In the genomic region with DNA sequence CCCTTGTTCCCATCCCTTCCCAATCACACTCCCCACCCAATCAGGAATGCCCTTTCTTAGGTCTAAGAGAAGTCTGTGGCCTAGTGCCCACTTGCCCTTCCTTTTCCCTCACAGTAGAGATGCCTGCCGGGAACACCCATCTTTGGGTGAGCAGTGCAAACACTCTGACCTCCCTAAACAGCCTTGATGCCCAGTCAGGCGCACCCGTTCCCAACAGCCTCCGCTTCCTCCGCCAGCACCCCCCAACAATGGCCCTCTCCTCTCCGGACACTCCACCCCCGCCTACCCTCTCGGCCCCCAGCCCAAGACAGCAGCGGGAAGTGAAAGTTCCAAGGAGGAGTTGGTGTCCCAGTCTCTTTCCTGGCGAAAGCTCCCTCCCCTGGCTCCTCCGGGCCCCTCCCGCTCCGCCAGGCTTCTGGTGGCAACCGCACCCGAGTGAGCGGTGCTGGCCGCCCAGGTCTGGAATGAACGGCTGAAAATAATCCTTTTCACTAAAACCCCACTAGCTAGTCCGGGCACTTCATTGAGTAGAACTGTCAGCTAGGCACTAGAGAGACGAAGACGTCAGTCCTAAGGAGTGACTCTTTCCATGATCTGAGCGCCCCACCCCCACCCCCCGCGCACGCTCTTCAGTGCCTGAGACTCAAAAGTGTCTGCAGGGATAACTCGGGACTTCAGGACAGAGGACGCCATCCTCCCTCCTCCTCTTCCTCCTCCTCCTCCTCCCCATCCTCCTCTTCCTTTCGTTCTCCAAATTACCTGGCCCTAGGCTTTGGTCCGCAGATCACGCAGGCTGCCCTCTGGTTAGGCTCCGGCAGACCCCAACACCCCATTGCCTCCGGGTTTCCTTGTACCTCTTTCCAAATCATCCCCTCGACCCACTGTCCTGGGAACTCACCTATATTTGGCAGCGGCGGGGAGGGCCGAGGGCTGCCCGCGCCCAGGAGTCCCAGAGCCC, we compare ENCODE assay signal across 8 mouse cellular contexts. TPM values are rescaled to one million over a fixed set of nuclear protein-coding genes. Genes with fewer than 3 reads are reported as not detected.
DNase-seq lines count a peak whose midpoint lies in the region; ATAC-seq and TF ChIP-seq lines count a peak whose summit lies in the region.

No protein-coding gene starts in this region.

- no peaks in the 10 kb centered on the region for H3K9me3 ChIP-seq in hindbrain, postnatal 0 days (ENCODE audit: low read length)
- H3K9me3 ChIP-seq in liver, embryonic 15.5 days (replicated peaks), result no peaks in the 10 kb centered on the region
- no peaks in the 10 kb centered on the region for H3K9me3 ChIP-seq in neural tube, embryonic 14.5 days (ENCODE audit: control insufficient read depth, low read length)

- no peak overlapping the region for H3K27ac ChIP-seq in spleen, adult 2 months (ENCODE audit: insufficient read depth, low read length)
- H3K27ac ChIP-seq in hindbrain, postnatal 0 days, result peak overlapping the region; percentile 86
- no peak overlapping the region for H3K27ac ChIP-seq in liver, embryonic 15.5 days (replicated peaks)
- peak overlapping the region; percentile 78 for H3K27ac ChIP-seq in neural tube, embryonic 14.5 days (ENCODE audit: low read depth, low read length)

- DNase-seq in spleen, adult 2 months (ENCODE audit: low read depth in 1 of 2, low spot score in 2 of 2), result no peak
- DNase-seq in spleen, adult 12 weeks (ENCODE audit: low spot score), result no peak
- DNase-seq in gastrocnemius, postnatal 10 days, result peak; percentile 52
- DNase-seq in hindbrain, postnatal 0 days (ENCODE audit: low spot score), result peak; percentile 36
- no peak for DNase-seq in layer of hippocampus, adult 18-20 months (ENCODE audit: low spot score in 2 of 2)

- H3K4me1 ChIP-seq in spleen, adult 2 months (ENCODE audit: control insufficient read depth, insufficient read depth, insufficient read length), result peaks cover 6% of the 10 kb centered on the region
- 0 out of 2 replicates have a peak, but pooled peaks cover 7% of the 10 kb centered on the region for H3K4me1 ChIP-seq in hindbrain, postnatal 0 days (ENCODE audit: insufficient read depth, low read length)
- peaks cover 22% of the 10 kb centered on the region for H3K4me1 ChIP-seq in liver, embryonic 15.5 days (replicated peaks)
- peaks cover 12% of the 10 kb centered on the region for H3K4me1 ChIP-seq in neural tube, embryonic 14.5 days (ENCODE audit: control insufficient read depth, insufficient read depth, low read length)

- 10% methylated on average over 38 of the region's 38 CpGs for WGBS in spleen, adult 2 months
- under 1% methylated on average over 38 of the region's 38 CpGs for WGBS in hindbrain, postnatal 0 days
- WGBS in liver, embryonic 15.5 days (ENCODE audit: insufficient replicate concordance), result 3% methylated on average over 38 of the region's 38 CpGs
- under 1% methylated on average over 38 of the region's 38 CpGs for WGBS in neural tube, embryonic 14.5 days

- H3K27me3 ChIP-seq in spleen, adult 2 months (ENCODE audit: control insufficient read depth, insufficient read depth, low read length), result no peaks in the 10 kb centered on the region; the same call in 1 of the 2 replicates
- no peaks in the 10 kb centered on the region for H3K27me3 ChIP-seq in hindbrain, postnatal 0 days (ENCODE audit: insufficient read depth, low read length)
- peaks cover 73% of the 10 kb centered on the region for H3K27me3 ChIP-seq in liver, embryonic 15.5 days
- no peaks in the 10 kb centered on the region for H3K27me3 ChIP-seq in neural tube, embryonic 14.5 days (ENCODE audit: control insufficient read depth, insufficient read depth, low read length)

- H3K4me2 ChIP-seq in hindbrain, postnatal 0 days (ENCODE audit: low read depth, low read length), result peak overlapping the region; percentile 96
- H3K4me2 ChIP-seq in liver, embryonic 15.5 days, result peak overlapping the region; percentile 82
- H3K4me2 ChIP-seq in neural tube, embryonic 14.5 days (ENCODE audit: low read depth, low read length), result peak overlapping the region; percentile 98

- peak overlapping the region; percentile 74 for H3K9ac ChIP-seq in hindbrain, postnatal 0 days (replicated peaks; ENCODE audit: low read length)
- H3K9ac ChIP-seq in liver, embryonic 15.5 days, result peak overlapping the region; percentile 37
- H3K9ac ChIP-seq in neural tube, embryonic 14.5 days (replicated peaks; ENCODE audit: low read depth, low read length), result peak overlapping the region; percentile 67

- TF ChIP-seq CTCF in spleen, adult 2 months (IDR thresholded peaks at IDR 0.05; ENCODE audit: extremely low read depth, insufficient read depth, insufficient read length, insufficient replicate concordance), result no peak
- TF ChIP-seq CTCF in hindbrain, postnatal 0 days (IDR thresholded peaks at IDR 0.05; ENCODE audit: low read depth), result no peak

- no peaks in the 10 kb centered on the region for H3K36me3 ChIP-seq in spleen, adult 2 months (ENCODE audit: control insufficient read depth, insufficient read depth, low read length)
- H3K36me3 ChIP-seq in hindbrain, postnatal 0 days (ENCODE audit: insufficient read depth, low read length), result 0 out of 2 replicates have a peak, but pooled peaks cover 4% of the 10 kb centered on the region
- no peaks in the 10 kb centered on the region for H3K36me3 ChIP-seq in liver, embryonic 15.5 days (replicated peaks)
- H3K36me3 ChIP-seq in neural tube, embryonic 14.5 days (ENCODE audit: control insufficient read depth, insufficient read depth, low read length), result no peaks in the 10 kb centered on the region

- peak overlapping the region; percentile 71 for H3K4me3 ChIP-seq in spleen, adult 2 months (ENCODE audit: extremely low read depth, insufficient read depth, insufficient read length)
- peak overlapping the region; percentile 69 for H3K4me3 ChIP-seq in hindbrain, postnatal 0 days (ENCODE audit: low read length)
- peak overlapping the region; percentile 58 for H3K4me3 ChIP-seq in liver, embryonic 15.5 days (replicated peaks)
- H3K4me3 ChIP-seq in neural tube, embryonic 14.5 days (ENCODE audit: low read depth, low read length), result peak overlapping the region; percentile 54

- 0 out of 2 replicates have a peak, but pooled peaks have one; percentile 13 for ATAC-seq in cerebellum, adult (ENCODE audit: insufficient number of reproducible peaks, low FRiP score, low TSS enrichment)
- ATAC-seq in hindbrain, postnatal 0 days, result peak; percentile 45
- ATAC-seq in liver, embryonic 15.5 days (ENCODE audit: insufficient read depth), result no peak
- peak; percentile 53 for ATAC-seq in neural tube, embryonic 14.5 days (ENCODE audit: low read depth)

- TF ChIP-seq POLR2A in spleen, adult 2 months (IDR thresholded peaks at IDR 0.05; ENCODE audit: low read depth, low read length), result no peak

RNA-seq across cellular contexts. Expression of gene Adam15, which starts 0.6 kb away (rescaled TPM):
- 49.6 and 62.0 TPM in 2 replicates for polyA plus RNA-seq in spleen, adult 2 months (2012; rRNA removed)
- total RNA-seq in gastrocnemius, postnatal 10 days (2021), result 10 to 100 TPM; 32.6 to 48.1 TPM
- total RNA-seq in hindbrain, postnatal 0 days (2014; rRNA removed), result 94.4 and 107 TPM in 2 replicates
- 67.6 and 73.2 TPM in 2 replicates for polyA plus RNA-seq in hindbrain, postnatal 0 days (2015; fragmentation: Nextera tagmentation; extraction: Ambion mirVana)
- 8.8 and 12.7 TPM in 2 replicates for polyA plus RNA-seq in liver, embryonic 15.5 days (2015; fragmentation: Nextera tagmentation; extraction: Ambion mirVana)
- polyA plus RNA-seq in neural tube, embryonic 14.5 days (2014; fragmentation: Nextera tagmentation; extraction: Ambion mirVana), result 37.6 and 48.3 TPM in 2 replicates
- total RNA-seq in layer of hippocampus, adult 18-20 months (2021), result 100 to 1,000 TPM; 120 to 126 TPM

RNA-seq across cellular contexts. Expression of gene Efna4, which starts 11.4 kb away (rescaled TPM):
- polyA plus RNA-seq in spleen, adult 2 months (2012; rRNA removed), result 0.62 and 1.5 TPM in 2 replicates
- 1 to 10 TPM in 1 of 2 experiments, under 1 TPM in 1; 0.82 to 1.9 TPM for total RNA-seq in gastrocnemius, postnatal 10 days (2021)
- 7.6 and 9.6 TPM in 2 replicates for total RNA-seq in hindbrain, postnatal 0 days (2014; rRNA removed)
- polyA plus RNA-seq in hindbrain, postnatal 0 days (2015; fragmentation: Nextera tagmentation; extraction: Ambion mirVana), result 3.5 and 4.2 TPM in 2 replicates
- 0.24 and 0.48 TPM in 2 replicates for polyA plus RNA-seq in liver, embryonic 15.5 days (2015; fragmentation: Nextera tagmentation; extraction: Ambion mirVana)
- 4.3 and 6.1 TPM in 2 replicates for polyA plus RNA-seq in neural tube, embryonic 14.5 days (2014; fragmentation: Nextera tagmentation; extraction: Ambion mirVana)
- total RNA-seq in layer of hippocampus, adult 18-20 months (2021), result under 1 TPM; 0.53 to 0.77 TPM

RNA-seq across cellular contexts. Expression of gene Dcst2, which starts 12.6 kb away (rescaled TPM):
- 0.15 and 0.43 TPM in 2 replicates for polyA plus RNA-seq in spleen, adult 2 months (2012; rRNA removed)
- not detected for total RNA-seq in gastrocnemius, postnatal 10 days (2021)
- total RNA-seq in hindbrain, postnatal 0 days (2014; rRNA removed), result 0.07 and 0.31 TPM in 2 replicates
- polyA plus RNA-seq in hindbrain, postnatal 0 days (2015; fragmentation: Nextera tagmentation; extraction: Ambion mirVana), result 0.20 and 0.42 TPM in 2 replicates
- polyA plus RNA-seq in liver, embryonic 15.5 days (2015; fragmentation: Nextera tagmentation; extraction: Ambion mirVana), result 0.06 and 0.07 TPM in 2 replicates
- polyA plus RNA-seq in neural tube, embryonic 14.5 days (2014; fragmentation: Nextera tagmentation; extraction: Ambion mirVana), result 0.19 and 0.25 TPM in 2 replicates
- total RNA-seq in layer of hippocampus, adult 18-20 months (2021), result under 1 TPM; 0.22 to 0.41 TPM

RNA-seq across cellular contexts. Expression of gene Dcst1, which starts 15.9 kb away (rescaled TPM):
- polyA plus RNA-seq in spleen, adult 2 months (2012; rRNA removed), result 0.29 and 0.42 TPM in 2 replicates
- under 1 TPM; 0.12 to 0.14 TPM for total RNA-seq in gastrocnemius, postnatal 10 days (2021)
- total RNA-seq in hindbrain, postnatal 0 days (2014; rRNA removed), result 0.05 TPM in 1 of 2 replicates, not detected in the other
- polyA plus RNA-seq in hindbrain, postnatal 0 days (2015; fragmentation: Nextera tagmentation; extraction: Ambion mirVana), result 1.00 and 1.1 TPM in 2 replicates
- polyA plus RNA-seq in liver, embryonic 15.5 days (2015; fragmentation: Nextera tagmentation; extraction: Ambion mirVana), result 0.05 TPM in 1 of 2 replicates, not detected in the other
- polyA plus RNA-seq in neural tube, embryonic 14.5 days (2014; fragmentation: Nextera tagmentation; extraction: Ambion mirVana), result 1.1 and 1.4 TPM in 2 replicates
- not detected for total RNA-seq in layer of hippocampus, adult 18-20 months (2021)

RNA-seq across cellular contexts. Expression of gene Efna3, which starts 26.4 kb away (rescaled TPM):
- not detected in 2 replicates for polyA plus RNA-seq in spleen, adult 2 months (2012; rRNA removed)
- total RNA-seq in gastrocnemius, postnatal 10 days (2021), result not detected
- 107 and 171 TPM in 2 replicates for total RNA-seq in hindbrain, postnatal 0 days (2014; rRNA removed)
- 57.0 and 61.4 TPM in 2 replicates for polyA plus RNA-seq in hindbrain, postnatal 0 days (2015; fragmentation: Nextera tagmentation; extraction: Ambion mirVana)
- polyA plus RNA-seq in liver, embryonic 15.5 days (2015; fragmentation: Nextera tagmentation; extraction: Ambion mirVana), result 0.18 and 0.58 TPM in 2 replicates
- polyA plus RNA-seq in neural tube, embryonic 14.5 days (2014; fragmentation: Nextera tagmentation; extraction: Ambion mirVana), result 85.7 and 96.9 TPM in 2 replicates
- 10 to 100 TPM; 78.2 to 80.1 TPM for total RNA-seq in layer of hippocampus, adult 18-20 months (2021)

Comparison
In these comparisons a context has a peak if more than half of its experiments do, and no peak if none do; other contexts are left out.
1. DNase-seq: peak in gastrocnemius, postnatal 10 days (single experiment) and hindbrain, postnatal 0 days (single experiment); none in spleen, adult 2 months (0 of 2), spleen, adult 12 weeks (single experiment) and layer of hippocampus, adult 18-20 months (0 of 2).
2. H3K27ac ChIP-seq: peak in hindbrain, postnatal 0 days (single experiment) and neural tube, embryonic 14.5 days (single experiment); none in spleen, adult 2 months (single experiment) and liver, embryonic 15.5 days (single experiment).
3. Peak in every context shown above with its lines, with median percentiles within 50 percentile points of each other: H3K4me3 ChIP-seq, H3K4me2 ChIP-seq and H3K9ac ChIP-seq.